Mouse (Mus musculus) spleen, postnatal 0 days (tissue): ENCODE measurements around the gene Zfp692. TPM values are rescaled to one million over a fixed set of nuclear protein-coding genes. Genes with fewer than 3 reads are reported as not detected.

Experiments
- polyA plus RNA-seq: library from polyadenylated mRNA; unstranded; fragments of >200 nt; fragmentation: Nextera tagmentation; extraction: Ambion mirVana; gene quantifications from 2 replicates; pipeline ENCODE4 v1.2.1, GENCODE M21; 2015

Zfp692 gene
- 11.9 and 14.9 TPM in 2 replicates for polyA plus RNA-seq

GRCm38 (mm10) chr11:58306860-58307308 lies at the start of gene Zfp692:
Gene Zfp692 (plus strand): TSS chr11:58307069.

GRCm38 (mm10) chr11:58274572-58274971 lies 32.3 kb upstream of the Zfp692 start, which contains the start of gene 4930438A08Rik:
Gene 4930438A08Rik (plus strand): TSS chr11:58274799.

GRCm38 (mm10) chr11:58330276-58331148 lies 23.6 kb downstream of the Zfp692 start, which contains the start of the genes Zfp672 and Sh3bp5l:
Gene Zfp672 (minus strand): TSS chr11:58330339.
Gene Sh3bp5l (plus strand): TSS chr11:58330724.

Other genes starting within 250 kb of the Zfp692 start
- not detected in 2 replicates for gene Gm12248, start 213.9 kb upstream of the Zfp692 start, polyA plus RNA-seq
- 43.2 and 48.7 TPM in 2 replicates for gene Cnot8, start 202.9 kb upstream of the Zfp692 start, polyA plus RNA-seq
- 8.9 and 9.6 TPM in 2 replicates for gene Gemin5, start 138.5 kb upstream of the Zfp692 start, polyA plus RNA-seq
- 97.1 and 109 TPM in 2 replicates for gene Mrpl22, start 135.4 kb upstream of the Zfp692 start, polyA plus RNA-seq
- gene Igtp, start 107.5 kb upstream of the Zfp692 start, polyA plus RNA-seq: 8.9 and 12.7 TPM in 2 replicates
- gene Irgm2, start 107.5 kb upstream of the Zfp692 start, polyA plus RNA-seq: 4.8 and 7.2 TPM in 2 replicates
- gene 4930438A08Rik, start 32.3 kb upstream of the Zfp692 start, polyA plus RNA-seq: 5.0 and 7.1 TPM in 2 replicates
- 86.8 and 94.5 TPM in 2 replicates for gene Zfp672, start 23.3 kb downstream of the Zfp692 start, polyA plus RNA-seq
- gene Sh3bp5l, start 23.7 kb downstream of the Zfp692 start, polyA plus RNA-seq: 16.8 and 18.7 TPM in 2 replicates
- gene Lypd8, start 72.0 kb downstream of the Zfp692 start, polyA plus RNA-seq: not detected in 2 replicates
- gene 1810065E05Rik, start 114.0 kb downstream of the Zfp692 start, polyA plus RNA-seq: not detected in 2 replicates
- gene Gm12253, start 125.5 kb downstream of the Zfp692 start, polyA plus RNA-seq: not detected in 2 replicates
- gene Lypd9, start 145.9 kb downstream of the Zfp692 start, polyA plus RNA-seq: not detected in 2 replicates
- gene Olfr30, start 155.2 kb downstream of the Zfp692 start, polyA plus RNA-seq: not detected in 2 replicates
- not detected in 2 replicates for gene Olfr332, start 185.5 kb downstream of the Zfp692 start, polyA plus RNA-seq
- gene Olfr331, start 195.5 kb downstream of the Zfp692 start, polyA plus RNA-seq: not detected in 2 replicates
- not detected in 2 replicates for gene Olfr330, start 227.8 kb downstream of the Zfp692 start, polyA plus RNA-seq
- not detected in 2 replicates for gene Olfr329-ps, start 239.4 kb downstream of the Zfp692 start, polyA plus RNA-seq
- 0.07 TPM in 1 of 2 replicates, not detected in the other for gene Olfr328, start 248.6 kb downstream of the Zfp692 start, polyA plus RNA-seq